Mouse (Mus musculus) CH12.LX (cell line): ENCODE measurements around the gene Nol4l. TPM values are rescaled to one million over a fixed set of nuclear protein-coding genes. Genes with fewer than 3 reads are reported as not detected.

Experiments
- DNase-seq: peaks from one replicate; pipeline ENCODE4 v3.0.0-alpha.2; 2013; ENCODE audit errors: extremely low read depth
- H3K27ac ChIP-seq: 2 replicates; pipeline ENCODE4 v1.5.1; 2012; ENCODE audit warnings: low read depth, mild to moderate bottlenecking, control low read depth, moderate library complexity; ENCODE audit not compliant: insufficient read depth
- H3K27me3 ChIP-seq: replicated peaks from 2 replicates; pipeline ENCODE3; 2012; ENCODE audit warnings: inconsistent platforms
- H3K36me3 ChIP-seq, 2 experiments: replicated peaks in 1 of 2; 2 replicates each; pipeline versions ENCODE3 to v1.6.1; 2012; ENCODE audit warnings: inconsistent platforms in 1 of 2, low read length in 1 of 2, mild to moderate bottlenecking in 1 of 2, mixed read lengths in 1 of 2, moderate library complexity in 1 of 2; ENCODE audit not compliant: control insufficient read depth in 1 of 2, insufficient read depth in 1 of 2
- H3K4me1 ChIP-seq, 2 experiments: 2 replicates each; pipeline ENCODE4 v1.6.1; 2012; ENCODE audit warnings: inconsistent platforms in 1 of 2, moderate library complexity in 1 of 2; ENCODE audit not compliant: insufficient read depth in 2 of 2, control insufficient read depth in 1 of 2
- H3K4me2 ChIP-seq: 2 replicates; pipeline ENCODE4 v1.6.1; 2012; ENCODE audit warnings: low read depth, mild to moderate bottlenecking, control low read depth; ENCODE audit not compliant: poor library complexity, insufficient read depth, severe bottlenecking
- H3K4me3 ChIP-seq, 3 experiments: fragments of 150-350 bp in 1 of 3; sonication (generic) in 1 of 3; replicated peaks in 1 of 3; 2 replicates each; pipeline versions ENCODE3 to v1.5.1; 2011 to 2012; ENCODE audit warnings: low read depth in 2 of 3, low read length in 2 of 3, mild to moderate bottlenecking in 2 of 3, moderate library complexity in 2 of 3, control low read depth in 1 of 3, improper control_type of control experiment in 1 of 3, inconsistent platforms in 1 of 3, mixed read lengths in 1 of 3; ENCODE audit not compliant: poor library complexity in 1 of 3
- H3K79me2 ChIP-seq: replicated peaks from 2 replicates; pipeline ENCODE4 v1.6.1; 2012; ENCODE audit warnings: mild to moderate bottlenecking, moderate library complexity; ENCODE audit not compliant: control insufficient read depth, poor library complexity, insufficient read depth, severe bottlenecking; ENCODE audit errors: extremely low read depth
- H3K9ac ChIP-seq: 2 replicates; pipeline ENCODE4 v1.6.1; 2012; ENCODE audit warnings: low read depth, mild to moderate bottlenecking, control low read depth, moderate library complexity; ENCODE audit not compliant: insufficient read depth
- H3K9me3 ChIP-seq: replicated peaks from 2 replicates; pipeline ENCODE3; 2012; ENCODE audit warnings: low read length, inconsistent platforms, mixed read lengths
- CHD2 ChIP-seq: IDR thresholded peaks from 2 replicates; pipeline ENCODE4 v1.6.1; 2011; ENCODE audit warnings: low read length, improper control_type of control experiment
- E2F4 ChIP-seq: IDR thresholded peaks from 2 replicates; pipeline ENCODE4 v1.6.1; 2011; ENCODE audit warnings: low read depth, low read length, improper control_type of control experiment; ENCODE audit not compliant: insufficient replicate concordance
- ELF1 ChIP-seq: IDR thresholded peaks from 2 replicates; pipeline ENCODE4 v1.6.1; 2014; ENCODE audit warnings: low read depth, mild to moderate bottlenecking, inconsistent platforms, low read length, improper control_type of control experiment
- ETS1 ChIP-seq: conservative IDR thresholded peaks from 2 replicates; pipeline ENCODE4 v1.6.1; 2012; ENCODE audit warnings: low read depth, mild to moderate bottlenecking, inconsistent platforms, low read length, improper control_type of control experiment, moderate library complexity
- HCFC1 ChIP-seq: IDR thresholded peaks from 2 replicates; pipeline ENCODE4 v1.6.1; 2012; ENCODE audit warnings: low read depth, mild to moderate bottlenecking, inconsistent platforms, low read length, improper control_type of control experiment
- JUN ChIP-seq: IDR thresholded peaks from 2 replicates; pipeline ENCODE4 v1.6.1; 2011; ENCODE audit warnings: low read depth, mild to moderate bottlenecking, low read length, improper control_type of control experiment, moderate library complexity; ENCODE audit not compliant: insufficient read depth
- MAFK ChIP-seq: IDR thresholded peaks from 2 replicates; pipeline ENCODE4 v1.6.1; 2011; ENCODE audit warnings: low read length, improper control_type of control experiment; ENCODE audit not compliant: insufficient replicate concordance
- MAX ChIP-seq: IDR thresholded peaks from 2 replicates; pipeline ENCODE4 v1.6.1; 2011; ENCODE audit warnings: low read length, improper control_type of control experiment
- MXI1 ChIP-seq: IDR thresholded peaks from 2 replicates; pipeline ENCODE4 v1.6.1; 2011; ENCODE audit warnings: mild to moderate bottlenecking, low read depth, low read length, improper control_type of control experiment
- MYC ChIP-seq: IDR thresholded peaks from 2 replicates; pipeline ENCODE4 v1.6.1; 2011; ENCODE audit warnings: low read depth, mild to moderate bottlenecking, improper control_type of control experiment, low read length
- NRF1 ChIP-seq: IDR thresholded peaks from 2 replicates; pipeline ENCODE4 v1.6.1; 2014; ENCODE audit warnings: low read depth, mild to moderate bottlenecking, inconsistent platforms, low read length, improper control_type of control experiment, moderate library complexity
- PAX5 ChIP-seq: IDR thresholded peaks from 2 replicates; pipeline ENCODE4 v1.6.1; 2012; ENCODE audit warnings: low read length, inconsistent platforms, mixed read lengths
- POLR2A ChIP-seq: IDR thresholded peaks from 2 replicates; pipeline ENCODE4 v1.6.1; 2011; ENCODE audit warnings: low read depth, mild to moderate bottlenecking, improper control_type of control experiment, low read length
- POLR2AphosphoS2 ChIP-seq: IDR thresholded peaks from 2 replicates; pipeline ENCODE4 v1.6.1; 2011; ENCODE audit warnings: low read depth, low read length, improper control_type of control experiment
- RAD21 ChIP-seq: IDR thresholded peaks from 2 replicates; pipeline ENCODE4 v1.6.1; 2011; ENCODE audit warnings: low read depth, mild to moderate bottlenecking, low read length, improper control_type of control experiment, moderate library complexity
- SIN3A ChIP-seq: IDR thresholded peaks from 2 replicates; pipeline ENCODE4 v1.6.1; 2012; ENCODE audit warnings: low read length, improper control_type of control experiment, inconsistent platforms
- SMC3 ChIP-seq: IDR thresholded peaks from 2 replicates; pipeline ENCODE4 v1.6.1; 2011; ENCODE audit warnings: low read depth, low read length, improper control_type of control experiment
- TBP ChIP-seq: conservative IDR thresholded peaks from 2 replicates; pipeline ENCODE4 v1.6.1; 2011; ENCODE audit warnings: low read depth, low read length, improper control_type of control experiment
- TCF12 ChIP-seq: IDR thresholded peaks from 2 replicates; pipeline ENCODE4 v1.6.1; 2014; ENCODE audit warnings: low read depth, mild to moderate bottlenecking, inconsistent platforms, low read length, improper control_type of control experiment
- USF1 ChIP-seq: IDR thresholded peaks from 2 replicates; pipeline ENCODE4 v1.6.1; 2014; ENCODE audit warnings: low read depth, mild to moderate bottlenecking, inconsistent platforms, low read length, improper control_type of control experiment
- ZC3H11A ChIP-seq: IDR thresholded peaks from 2 replicates; pipeline ENCODE4 v1.6.1; 2012; ENCODE audit warnings: low read depth, mild to moderate bottlenecking, inconsistent platforms, low read length, improper control_type of control experiment
- ZMIZ1 ChIP-seq: IDR thresholded peaks from 2 replicates; pipeline ENCODE4 v1.6.1; 2012; ENCODE audit warnings: low read depth, mild to moderate bottlenecking, inconsistent platforms, low read length, improper control_type of control experiment
- dilution Hi-C: fragments of 300-500 bp; cut with MboI; formaldehyde crosslinking; loops from 2 replicates; pipeline ENCODE4 v1.14.3; 2020; ENCODE audit warnings: low sequenced_read_pairs; ENCODE audit not compliant: extremely low pct_unique_long_range_greater_than_20kb, extremely low pct_ligation_motif_present
- in situ Hi-C: fragments of 300-500 bp; cut with MboI; formaldehyde crosslinking; loops from 3 replicates; pipeline ENCODE4 v1.14.3; 2019; ENCODE audit warnings: low sequenced_read_pairs, low pct_ligation_motif_present, low pct_unique_long_range_greater_than_20kb, mixed read lengths
- polyA plus RNA-seq: library from polyadenylated mRNA; unstranded; fragments of >175 nt; gene quantifications from 2 replicates; pipeline ENCODE4 v1.2.1, GENCODE M21; 2012; ENCODE audit warnings: low read depth; ENCODE audit not compliant: insufficient read length
- total RNA-seq, 2 experiments: library from RNA; depleted of rRNA; stranded (reverse); fragments of 300-350 nt in 1 of 2; fragments of >200 nt in 1 of 2; gene quantifications; 2 replicates each; pipeline ENCODE4 v1.2.3; 2012 to 2014

Nol4l gene
- total and polyA plus RNA-seq, 3 experiments = 1.3 to 3.7 (median 3.5) TPM

DNA sequence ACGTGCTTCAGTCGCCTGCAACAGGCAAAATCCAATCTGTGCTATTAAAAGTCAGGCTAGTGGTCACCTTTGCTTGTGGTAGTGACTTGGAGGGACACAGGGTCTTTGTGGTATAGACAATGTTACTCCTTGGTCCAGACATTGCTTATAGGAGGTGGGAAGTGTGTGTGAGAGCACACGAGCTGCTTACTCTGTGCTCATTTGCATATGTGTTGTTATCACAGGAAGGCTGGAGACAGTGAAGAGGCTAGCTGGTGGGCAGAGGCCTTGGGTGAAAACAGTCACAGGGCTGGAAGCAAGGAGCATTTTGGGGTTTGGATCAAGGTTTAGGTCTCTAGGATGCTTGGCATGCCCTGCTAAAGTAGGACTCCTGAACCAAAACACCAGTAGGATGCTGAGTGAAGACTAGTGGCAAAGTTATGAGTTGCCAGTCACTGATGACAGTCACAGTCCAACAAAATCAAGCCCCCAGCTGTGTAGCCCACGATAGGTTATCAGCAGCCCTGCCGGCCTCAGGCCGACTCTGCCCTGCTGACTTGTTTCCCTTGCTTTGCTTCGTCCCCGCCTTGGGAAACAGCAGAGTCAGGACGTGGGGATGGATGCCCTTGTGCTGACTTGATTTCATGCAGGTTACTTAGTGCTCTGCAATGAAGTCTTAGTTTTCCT is 74.8 kb downstream of the Nol4l start:
- H3K27ac ChIP-seq = no peak overlapping the region
- H3K9me3 ChIP-seq = no peaks in the 10 kb centered on the region
- H3K36me3 ChIP-seq = peaks cover 0 to 19% of the 10 kb centered on the region in 2 experiments
- no peak for TF ChIP-seq ELF1
- TF ChIP-seq POLR2A = no peak
- no peak for TF ChIP-seq JUN
- no peak for TF ChIP-seq USF1
- TF ChIP-seq ZMIZ1 = no peak
- no peak for TF ChIP-seq CHD2
- no peak for TF ChIP-seq POLR2AphosphoS2
- no peak for TF ChIP-seq MAFK
- no peak for TF ChIP-seq TBP
- no peak for TF ChIP-seq TCF12
- no peak for TF ChIP-seq HCFC1
- no peak for TF ChIP-seq MXI1
- TF ChIP-seq PAX5 = no peak
- TF ChIP-seq E2F4 = no peak
- no peak for TF ChIP-seq ETS1
- H3K4me2 ChIP-seq = no peak overlapping the region
- no peak for DNase-seq
- no peak overlapping the region for H3K4me3 ChIP-seq
- in situ Hi-C loops = no loop called here
- H3K27me3 ChIP-seq = no peaks in the 10 kb centered on the region
- dilution Hi-C loops = no loop called here
- H3K79me2 ChIP-seq = no peaks in the 10 kb centered on the region
- peaks cover 0 to 7% of the 10 kb centered on the region in 2 experiments; a peak in 1 of 4 replicates for H3K4me1 ChIP-seq
- H3K9ac ChIP-seq = no peak overlapping the region

DNA sequence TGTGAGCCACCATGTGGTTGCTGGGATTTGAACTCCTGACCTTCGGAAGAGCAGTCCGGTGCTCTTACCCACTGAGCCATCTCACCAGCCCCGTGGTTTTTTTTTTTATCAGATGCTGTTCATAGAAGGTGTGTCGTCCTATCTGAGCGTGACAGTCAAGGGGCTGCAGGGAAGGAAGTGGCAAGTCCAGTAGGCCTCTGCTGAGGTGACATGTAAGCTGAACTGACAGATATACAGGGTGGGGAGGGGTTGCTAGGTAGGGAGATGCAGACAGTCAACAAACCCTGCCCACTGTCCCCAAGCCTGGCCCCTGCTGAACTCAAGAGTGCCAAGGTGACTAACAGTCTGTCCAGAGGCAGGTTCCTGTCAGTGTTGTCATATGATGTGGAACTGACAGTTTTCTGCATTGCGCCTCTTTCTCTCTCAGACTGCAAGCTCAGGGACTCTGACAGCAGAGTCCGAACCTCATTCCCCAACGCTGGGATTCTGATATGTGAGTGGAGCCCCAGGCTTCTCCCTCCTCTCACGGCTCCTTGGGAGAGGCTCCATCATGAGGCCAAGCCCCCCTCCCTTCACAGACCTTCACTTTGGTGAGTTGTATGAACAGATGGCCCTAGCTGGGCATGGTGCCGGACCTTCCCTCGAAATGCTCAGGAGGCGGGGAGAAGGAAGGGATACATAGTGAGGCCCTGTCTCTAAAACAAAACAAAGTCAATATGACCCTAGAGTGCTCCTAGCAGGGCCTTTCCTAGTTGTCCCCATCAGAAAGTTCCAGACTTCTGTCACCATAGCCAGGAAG is 75.6 kb downstream of the Nol4l start:
- DNase-seq = no peak
- H3K36me3 ChIP-seq = peaks cover 0 to 19% of the 10 kb centered on the region in 2 experiments
- H3K79me2 ChIP-seq = no peaks in the 10 kb centered on the region
- no peak overlapping the region for H3K4me3 ChIP-seq
- TF ChIP-seq ZC3H11A (no peak), RAD21 (no peak), NRF1 (no peak), MXI1 (no peak), MAX (no peak), SMC3 (no peak), TCF12 (no peak), MYC (no peak), POLR2AphosphoS2 (no peak), SIN3A (no peak), POLR2A (no peak), ETS1 (no peak)
- no peaks in the 10 kb centered on the region for H3K27me3 ChIP-seq
- peaks cover 0 to 7% of the 10 kb centered on the region in 2 experiments; a peak in 1 of 4 replicates for H3K4me1 ChIP-seq
- dilution Hi-C loops = no loop called here
- no peak overlapping the region for H3K27ac ChIP-seq
- no peak overlapping the region for H3K4me2 ChIP-seq
- H3K9me3 ChIP-seq = no peaks in the 10 kb centered on the region
- no peak overlapping the region for H3K9ac ChIP-seq
- in situ Hi-C loops = no loop called here
